In genomic region chr3:89322131-89322500, GRCm38 (mm10) we compare ENCODE assay signal across 1 mouse cellular context.
TF ChIP-seq lines count a peak whose summit lies in the region.

No protein-coding gene starts in this region.

TF ChIP-seq in CH12.LX, 34 proteins besides CTCF, POLR2A, EP300 and RAD21 (continued from another document):
- TF ChIP-seq SMC3 (IDR thresholded peaks at IDR 0.05; ENCODE audit: low read depth, low read length) (no peak), SIN3A (IDR thresholded peaks at IDR 0.05; ENCODE audit: low read length) (no peak), ELF1 (IDR thresholded peaks at IDR 0.05; ENCODE audit: low read depth, low read length) (no peak), MAFK (IDR thresholded peaks at IDR 0.05; ENCODE audit: insufficient replicate concordance, low read length) (no peak), TBP (conservative IDR thresholded peaks at IDR 0.05; ENCODE audit: low read depth, low read length) (no peak), MAZ (IDR thresholded peaks at IDR 0.05; ENCODE audit: low read depth, low read length) (no peak)
